Mouse (Mus musculus): Measurements from ENCODE around the gene Dpp10. TPM values are rescaled to one million over a fixed set of nuclear protein-coding genes. Genes with fewer than 3 reads are reported as not detected.

The Dpp10 gene
- polyA plus RNA-seq, 1 experiment from 2014 or later: not detected

- TF ChIP-seq CTCF (IDR thresholded peaks at IDR 0.05; ENCODE audit: low read depth) (no peak), EP300 (IDR thresholded peaks at IDR 0.05; ENCODE audit: low read depth) (no peak)
- no peak for ATAC-seq
- no peak for DNase-seq
- H3K27ac ChIP-seq (ENCODE audit: low read depth): no peak overlapping the region
- H3K9ac ChIP-seq (replicated peaks): no peak overlapping the region
- no peaks in the 10 kb centered on the region for H3K27me3 ChIP-seq (ENCODE audit: insufficient read depth, low read length)
- no peaks in the 10 kb centered on the region for H3K4me1 ChIP-seq (ENCODE audit: insufficient read depth)
- H3K36me3 ChIP-seq (replicated peaks; ENCODE audit: insufficient read depth, low read length): no peaks in the 10 kb centered on the region
- WGBS (ENCODE audit: insufficient replicate concordance): 60% methylated on average over 4 of the region's 4 CpGs
- H3K9me3 ChIP-seq (ENCODE audit: low read length): no peaks in the 10 kb centered on the region
- no peak overlapping the region for H3K4me3 ChIP-seq (ENCODE audit: low read depth, low read length)
- no peak overlapping the region for H3K4me2 ChIP-seq (ENCODE audit: low read depth, low read length)
Measured at GRCm38 (mm10) chr1:124035306-124035990, 9.9 kb downstream of the Dpp10 start.

DNA sequence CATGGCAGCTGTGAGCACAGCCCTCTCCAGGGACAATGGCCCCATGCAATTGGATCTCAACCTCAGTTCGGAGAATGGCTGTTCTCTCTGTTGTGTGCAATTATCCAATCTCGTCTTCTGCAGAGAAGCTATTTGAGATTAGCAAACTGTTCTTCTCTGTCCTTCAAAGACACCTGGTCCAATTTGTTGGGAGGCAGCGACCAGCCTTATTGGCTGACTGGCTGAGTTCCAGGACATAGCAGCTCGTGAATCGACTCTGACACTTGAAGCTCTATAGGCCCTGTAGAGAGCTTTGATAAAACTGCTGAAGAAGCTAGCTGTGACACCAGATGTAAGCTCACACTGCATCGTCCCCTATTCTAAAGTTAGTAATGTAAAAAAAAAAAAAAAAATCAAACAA is 12.7 kb downstream of the Dpp10 start:
- ATAC-seq (no peak), DNase-seq (no peak)
- 73% methylated on average over 6 of the region's 6 CpGs for WGBS (ENCODE audit: insufficient replicate concordance)
- no peaks in the 10 kb centered on the region for H3K9me3 ChIP-seq (ENCODE audit: low read length)
- no peak overlapping the region for H3K27ac ChIP-seq (ENCODE audit: low read depth)
- no peak overlapping the region for H3K4me3 ChIP-seq (ENCODE audit: low read depth, low read length)
- H3K4me2 ChIP-seq (ENCODE audit: low read depth, low read length): no peak overlapping the region
- no peaks in the 10 kb centered on the region for H3K4me1 ChIP-seq (ENCODE audit: insufficient read depth)
- H3K27me3 ChIP-seq (ENCODE audit: insufficient read depth, low read length): no peaks in the 10 kb centered on the region
- H3K36me3 ChIP-seq (replicated peaks; ENCODE audit: insufficient read depth, low read length): no peaks in the 10 kb centered on the region
- TF ChIP-seq CTCF (IDR thresholded peaks at IDR 0.05; ENCODE audit: low read depth) (no peak), EP300 (IDR thresholded peaks at IDR 0.05; ENCODE audit: low read depth) (no peak)
- no peak overlapping the region for H3K9ac ChIP-seq (replicated peaks)

DNA sequence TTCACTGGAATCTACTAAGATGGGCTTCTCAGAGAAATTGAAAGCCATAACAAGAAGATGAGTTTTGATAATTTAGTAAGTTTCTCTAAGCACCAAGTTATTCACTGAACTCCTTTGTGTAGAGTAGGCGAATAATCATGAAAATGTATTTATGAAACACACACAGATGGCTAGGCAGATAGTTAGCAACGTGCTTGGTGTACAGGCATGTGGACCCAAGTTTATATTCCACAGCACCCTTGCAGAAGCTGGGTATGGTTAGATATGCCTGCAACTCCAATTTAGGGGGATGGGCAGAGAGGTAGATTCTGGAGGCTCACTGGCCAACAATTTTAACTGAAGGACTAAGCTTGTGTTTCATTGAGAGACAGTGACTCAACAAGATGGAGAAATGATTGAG is 13.4 kb downstream of the Dpp10 start:
- no peak overlapping the region for H3K9ac ChIP-seq (replicated peaks)
- DNase-seq: no peak
- 51% methylated on average over 2 of the region's 2 CpGs for WGBS (ENCODE audit: insufficient replicate concordance)

GRCm38 (mm10) chr1:124002797-124003196 is 42.6 kb downstream of the Dpp10 start:
- WGBS (ENCODE audit: insufficient replicate concordance): 74% methylated on average over 6 of the region's 6 CpGs

More for the DNA sequence above, 13.4 kb downstream of the Dpp10 start:
- Histone ChIP-seq H3K27me3 (ENCODE audit: insufficient read depth, low read length) (no peaks in the 10 kb centered on the region), H3K4me1 (ENCODE audit: insufficient read depth) (no peaks in the 10 kb centered on the region), H3K9me3 (ENCODE audit: low read length) (no peaks in the 10 kb centered on the region), H3K4me2 (ENCODE audit: low read depth, low read length) (no peak overlapping the region), H3K36me3 (replicated peaks; ENCODE audit: insufficient read depth, low read length) (no peaks in the 10 kb centered on the region), H3K27ac (ENCODE audit: low read depth) (no peak overlapping the region), H3K4me3 (ENCODE audit: low read depth, low read length) (no peak overlapping the region)
- TF ChIP-seq CTCF (IDR thresholded peaks at IDR 0.05; ENCODE audit: low read depth): no peak
- TF ChIP-seq EP300 (IDR thresholded peaks at IDR 0.05; ENCODE audit: low read depth): no peak
- ATAC-seq: no peak

DNA sequence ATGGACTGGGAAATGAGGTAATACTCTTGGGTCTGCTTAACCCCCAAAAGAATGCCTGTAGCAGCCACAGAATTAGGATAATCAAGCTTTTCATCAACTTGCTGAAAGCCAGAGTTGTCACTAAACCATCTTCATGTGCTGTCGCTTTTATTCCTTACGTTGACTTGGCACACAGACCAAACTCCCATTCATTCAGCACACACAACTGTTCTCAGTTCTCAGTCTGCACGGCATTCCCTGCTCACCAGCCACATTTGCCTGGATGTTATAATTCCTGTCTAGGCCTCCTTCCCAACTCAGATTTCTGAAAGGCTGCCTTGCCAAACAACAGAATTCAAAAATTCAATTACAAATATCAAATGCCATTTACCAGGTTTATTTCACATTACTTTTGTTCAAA is 49.6 kb downstream of the Dpp10 start:
- H3K9ac ChIP-seq (replicated peaks): no peak overlapping the region
- no peaks in the 10 kb centered on the region for H3K4me1 ChIP-seq (ENCODE audit: insufficient read depth)
- no peak for TF ChIP-seq CTCF (IDR thresholded peaks at IDR 0.05; ENCODE audit: low read depth)
- TF ChIP-seq EP300 (IDR thresholded peaks at IDR 0.05; ENCODE audit: low read depth): no peak
- no peak overlapping the region for H3K4me3 ChIP-seq (ENCODE audit: low read depth, low read length)
- H3K36me3 ChIP-seq (replicated peaks; ENCODE audit: insufficient read depth, low read length): no peaks in the 10 kb centered on the region
- ATAC-seq (no peak), DNase-seq (no peak)
- H3K27me3 ChIP-seq (ENCODE audit: insufficient read depth, low read length): no peaks in the 10 kb centered on the region
- no peaks in the 10 kb centered on the region for H3K9me3 ChIP-seq (ENCODE audit: low read length)
- no peak overlapping the region for H3K4me2 ChIP-seq (ENCODE audit: low read depth, low read length)
- H3K27ac ChIP-seq (ENCODE audit: low read depth): no peak overlapping the region
- WGBS (ENCODE audit: insufficient replicate concordance): 80% methylated on average over 3 of the region's 3 CpGs

More at GRCm38 (mm10) chr1:124002797-124003196, 42.6 kb downstream of the Dpp10 start:
- no peak for TF ChIP-seq CTCF (IDR thresholded peaks at IDR 0.05; ENCODE audit: low read depth)
- TF ChIP-seq EP300 (IDR thresholded peaks at IDR 0.05; ENCODE audit: low read depth): no peak
- Histone ChIP-seq H3K27me3 (ENCODE audit: insufficient read depth, low read length) (no peaks in the 10 kb centered on the region), H3K4me3 (ENCODE audit: low read depth, low read length) (no peak overlapping the region), H3K4me1 (ENCODE audit: insufficient read depth) (no peaks in the 10 kb centered on the region), H3K9ac (replicated peaks) (no peak overlapping the region), H3K4me2 (ENCODE audit: low read depth, low read length) (no peak overlapping the region), H3K9me3 (ENCODE audit: low read length) (no peaks in the 10 kb centered on the region), H3K27ac (ENCODE audit: low read depth) (no peak overlapping the region), H3K36me3 (replicated peaks; ENCODE audit: insufficient read depth, low read length) (no peaks in the 10 kb centered on the region)
- no peak for DNase-seq
- ATAC-seq: no peak

DNA sequence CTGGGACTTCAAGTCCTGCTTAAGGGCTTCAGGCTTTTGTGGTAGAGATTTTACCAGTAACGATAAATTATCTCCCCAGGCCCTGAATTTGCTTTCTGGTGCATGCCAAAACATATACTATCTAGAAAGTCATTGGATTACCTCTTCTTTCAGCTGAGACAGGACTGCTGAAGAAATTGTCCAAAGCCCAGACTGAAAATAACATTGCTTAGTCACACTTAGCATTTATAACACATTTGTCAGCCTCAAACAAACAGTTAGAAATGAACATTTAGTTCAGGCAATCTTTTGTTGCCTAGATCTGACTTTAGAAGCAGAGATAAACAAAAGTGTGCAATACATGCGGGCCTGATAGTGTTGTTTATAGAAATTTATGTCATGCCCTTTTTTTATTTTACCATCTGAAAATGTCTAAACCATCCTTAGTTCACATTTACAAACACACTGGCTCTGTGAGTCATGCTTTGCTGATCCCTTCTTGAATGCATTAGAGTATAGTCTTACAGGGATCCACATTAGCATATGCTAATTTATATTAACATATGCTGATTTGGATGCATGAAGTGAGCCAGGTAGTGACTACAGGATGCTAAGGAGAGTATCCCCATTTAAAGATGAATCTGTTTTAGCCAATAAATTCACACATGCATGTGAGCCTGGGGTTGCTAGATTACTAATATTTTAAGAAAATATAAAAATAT is 59.9 kb downstream of the Dpp10 start:
- H3K9me3 ChIP-seq (ENCODE audit: low read length): no peaks in the 10 kb centered on the region
- TF ChIP-seq CTCF (IDR thresholded peaks at IDR 0.05; ENCODE audit: low read depth) (no peak), EP300 (IDR thresholded peaks at IDR 0.05; ENCODE audit: low read depth) (no peak)
- H3K36me3 ChIP-seq (replicated peaks; ENCODE audit: insufficient read depth, low read length): no peaks in the 10 kb centered on the region
- H3K27ac ChIP-seq (ENCODE audit: low read depth): no peak overlapping the region
- DNase-seq: no peak
- H3K4me2 ChIP-seq (ENCODE audit: low read depth, low read length): no peak overlapping the region
- H3K27me3 ChIP-seq (ENCODE audit: insufficient read depth, low read length): no peaks in the 10 kb centered on the region
- H3K4me3 ChIP-seq (ENCODE audit: low read depth, low read length): no peak overlapping the region
- WGBS (ENCODE audit: insufficient replicate concordance): 63% methylated on average over 2 of the region's 2 CpGs
- no peaks in the 10 kb centered on the region for H3K4me1 ChIP-seq (ENCODE audit: insufficient read depth)
- no peak overlapping the region for H3K9ac ChIP-seq (replicated peaks)
- ATAC-seq: no peak
